Mouse (Mus musculus) bone marrow macrophage, adult 2 months (primary cell): ENCODE measurements around the gene Rap1gap2.

Experiments
- CTCF ChIP-seq: IDR thresholded peaks from 2 replicates; pipeline ENCODE4 v1.5.1; 2012; ENCODE audit warnings: low read depth, mild to moderate bottlenecking, low read length, moderate library complexity
- POLR2A ChIP-seq: IDR thresholded peaks from 2 replicates; pipeline ENCODE4 v1.6.1; 2012; ENCODE audit warnings: mild to moderate bottlenecking, low read depth, low read length, borderline replicate concordance

GRCm38 (mm10) chr11:74557456-74558230, 53.1 kb downstream of the Rap1gap2 start:
- TF ChIP-seq POLR2A (no peak), CTCF (no peak)
